Mouse (Mus musculus): ENCODE data around the gene Cenpu.
"Not testable (repeated sequence)": the region's sequence is repeated elsewhere in the genome, so short reads cannot be mapped to it uniquely, and the experiment has no call there.

DNA sequence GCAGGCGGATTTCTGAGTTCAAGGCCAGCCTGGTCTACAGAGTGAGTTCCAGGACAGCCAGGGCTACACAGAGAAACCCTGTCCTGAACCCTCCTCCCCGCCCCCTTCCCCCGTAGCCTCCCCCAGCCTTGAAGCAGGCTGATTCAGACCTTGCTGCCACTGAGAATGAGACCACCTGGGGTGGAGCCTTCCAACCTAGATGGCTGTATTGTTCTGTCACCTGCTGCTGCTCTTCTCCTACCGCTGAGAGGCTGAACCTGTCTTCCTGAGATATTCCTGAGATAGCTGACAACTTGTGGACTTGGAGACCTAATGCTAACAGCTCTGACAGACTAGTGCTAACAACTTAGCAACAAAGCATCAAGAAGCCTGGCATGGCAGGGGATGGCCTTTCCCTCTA is 32.5 kb downstream of the Cenpu start:
- not testable (repeated sequence) for TF ChIP-seq CTCF (IDR thresholded peaks at IDR 0.05; ENCODE audit: extremely low read depth, insufficient read depth, insufficient read length, insufficient replicate concordance); POLR2A (IDR thresholded peaks at IDR 0.05; ENCODE audit: low read depth, low read length)

All from spleen, adult 2 months (tissue).